Mouse (Mus musculus) kidney, postnatal 4 days (tissue): ENCODE results near the gene Yipf1.
A peak's percentile ranks its signal among the peaks of the same experiment; 100 is the strongest.

ENCODE experiments used
- DNase-seq, 2 experiments: peaks; one replicate each; pipeline ENCODE4 v3.0.0; 2021; ENCODE audit warnings: mixed read lengths in 2 of 2

The Yipf1 gene

GRCm38 (mm10) chr4:107313690-107314478 is at the start of gene Yipf1:
Yipf1 (plus strand) TSS chr4:107314363.
- peak; percentile 91 to 95 for DNase-seq

- DNase-seq, result no peak
Measured at GRCm38 (mm10) chr4:107273683-107274082, 40.5 kb upstream of the Yipf1 start.

- peak in 1 of 2 experiments; percentile 25 for DNase-seq
Measured at GRCm38 (mm10) chr4:107274511-107274910, 39.7 kb upstream of the Yipf1 start.

- DNase-seq, result no peak
Measured at GRCm38 (mm10) chr4:107278188-107278707, 35.9 kb upstream of the Yipf1 start.

- DNase-seq, result no peak
Measured at GRCm38 (mm10) chr4:107280843-107281475, 33.2 kb upstream of the Yipf1 start.

GRCm38 (mm10) chr4:107285446-107286200 is 28.5 kb upstream of the Yipf1 start:
- no peak for DNase-seq

GRCm38 (mm10) chr4:107286386-107286785 is 27.8 kb upstream of the Yipf1 start:
- no peak for DNase-seq

GRCm38 (mm10) chr4:107287517-107287916 is 26.6 kb upstream of the Yipf1 start:
- DNase-seq, result no peak

GRCm38 (mm10) chr4:107291611-107292272 is 22.4 kb upstream of the Yipf1 start:
- DNase-seq, result no peak

- no peak for DNase-seq
Measured at GRCm38 (mm10) chr4:107292273-107292662, 21.9 kb upstream of the Yipf1 start.

- no peak for DNase-seq
Measured at GRCm38 (mm10) chr4:107298071-107298606, 16.0 kb upstream of the Yipf1 start.

GRCm38 (mm10) chr4:107299779-107300340 is 14.3 kb upstream of the Yipf1 start:
- DNase-seq, result peak in 1 of 2 experiments; percentile 25

GRCm38 (mm10) chr4:107300371-107300770 is 13.8 kb upstream of the Yipf1 start:
- no peak for DNase-seq

GRCm38 (mm10) chr4:107300902-107301555 is 13.1 kb upstream of the Yipf1 start:
- DNase-seq, result no peak

- no peak for DNase-seq
Measured at GRCm38 (mm10) chr4:107302221-107302620, 11.9 kb upstream of the Yipf1 start.

GRCm38 (mm10) chr4:107302832-107303231 is 11.3 kb upstream of the Yipf1 start:
- peak in 1 of 2 experiments; percentile 34 for DNase-seq

- no peak for DNase-seq
Measured at GRCm38 (mm10) chr4:107303531-107303930, 10.6 kb upstream of the Yipf1 start.

GRCm38 (mm10) chr4:107306966-107307365 is 7.2 kb upstream of the Yipf1 start, which contains the start of gene Dio1:
Dio1 (minus strand) TSS chr4:107307169.
- DNase-seq, result peak; percentile 29 to 60

GRCm38 (mm10) chr4:107314479-107314805 is 279 bp downstream of the Yipf1 start:
- no peak for DNase-seq

GRCm38 (mm10) chr4:107318646-107319045 is 4.5 kb downstream of the Yipf1 start:
- peak in 1 of 2 experiments; percentile 33 for DNase-seq

GRCm38 (mm10) chr4:107321041-107321440 is 6.9 kb downstream of the Yipf1 start:
- DNase-seq, result peak in 1 of 2 experiments; percentile 22
